Comparison of ENCODE assay signal across 12 mouse cellular contexts in the genomic region with DNA sequence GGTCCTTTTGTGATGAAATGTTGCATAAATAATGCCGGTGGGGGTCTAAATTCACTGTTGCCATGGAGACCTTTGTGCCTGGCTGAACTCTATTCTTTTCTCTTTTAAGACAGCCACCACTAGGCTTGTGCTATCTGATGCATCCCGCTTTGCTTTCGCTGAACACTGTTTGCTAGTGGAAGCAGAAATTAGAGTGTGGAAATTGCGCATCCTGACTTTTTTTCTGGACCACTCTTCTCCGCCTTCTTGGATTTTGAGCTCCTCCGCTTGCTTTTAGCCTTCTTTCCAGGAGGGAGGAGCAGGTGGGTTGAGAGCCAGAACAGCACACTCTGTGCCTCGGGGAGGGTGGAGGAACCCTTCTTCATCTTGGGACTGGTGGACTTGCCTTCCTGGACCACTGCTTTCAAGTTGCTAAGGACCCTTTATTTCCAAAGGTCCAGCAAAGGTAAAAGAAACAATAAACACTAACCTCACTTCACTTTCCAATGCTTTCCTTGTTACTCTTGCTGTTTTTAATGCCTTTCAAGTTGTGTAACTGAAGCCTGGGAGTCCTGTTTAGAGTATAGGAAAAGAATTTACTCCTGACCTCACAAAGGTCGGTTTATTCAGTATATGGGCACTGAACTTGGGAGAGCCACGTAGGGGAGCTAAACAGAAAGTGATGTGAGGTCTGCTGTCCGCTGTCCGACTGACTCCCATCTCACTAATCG.
DNase-seq lines count a peak whose midpoint lies in the region; ATAC-seq lines count a peak whose summit lies in the region.
"Had no signal": no experiment of that assay in that cellular context is flagged by ENCODE, and none has a peak within 500 bp of the region (broad histone marks: within the 10 kb centered on the region; RNA-seq: fewer than 3 reads in every experiment).

No protein-coding gene starts in this region.

- H3K4me3 ChIP-seq in embryonic facial prominence, embryonic 11.5 days (ENCODE audit: low read depth, low read length) = no peak overlapping the region
- peak overlapping the region; percentile 33 for H3K4me3 ChIP-seq in hindbrain, embryonic 16.5 days (ENCODE audit: low read length)
- H3K4me3 ChIP-seq: limb, embryonic 12.5 days had no signal

- WGBS in embryonic facial prominence, embryonic 11.5 days = 44% methylated on average over 12 of the region's 12 CpGs
- 11% methylated on average over 12 of the region's 12 CpGs for WGBS in hindbrain, embryonic 16.5 days

- peak; percentile 46 for DNase-seq in brain, embryonic 18.5 days (ENCODE audit: low read depth, low spot score)
- DNase-seq in embryonic facial prominence, embryonic 11.5 days (ENCODE audit: low spot score) = peak; percentile 30
- peak; percentile 32 for DNase-seq in neural tube, embryonic 10.5 days (ENCODE audit: extremely low spot score, low spot score)
- no peak for DNase-seq in urinary bladder, postnatal 10 days (ENCODE audit: low spot score)
- no peak for DNase-seq in heart, adult 8-10 months (ENCODE audit: low spot score)
- DNase-seq in thymus, postnatal 4 days = no peak
- DNase-seq: cerebellum, postnatal 25 days; heart, adult 11 months; kidney, adult 11 months had no signal

- H3K9me3 ChIP-seq in embryonic facial prominence, embryonic 11.5 days (replicated peaks; ENCODE audit: control insufficient read depth, low read length) = no peaks in the 10 kb centered on the region
- no peaks in the 10 kb centered on the region for H3K9me3 ChIP-seq in hindbrain, embryonic 16.5 days (ENCODE audit: control insufficient read depth, low read length)
- H3K9me3 ChIP-seq: limb, embryonic 12.5 days had no signal

- no peaks in the 10 kb centered on the region for H3K36me3 ChIP-seq in embryonic facial prominence, embryonic 11.5 days (replicated peaks; ENCODE audit: control insufficient read depth, insufficient read depth, low read depth, low read length)
- no peaks in the 10 kb centered on the region for H3K36me3 ChIP-seq in hindbrain, embryonic 16.5 days (ENCODE audit: control insufficient read depth, insufficient read depth, low read length)
- H3K36me3 ChIP-seq: limb, embryonic 12.5 days had no signal

- ATAC-seq in embryonic facial prominence, embryonic 11.5 days (replicated peaks; ENCODE audit: insufficient number of reproducible peaks, low FRiP score, low TSS enrichment, low read depth) = peak; percentile 56; the same call in 1 of the 2 replicates
- peak; percentile 85 for ATAC-seq in hindbrain, embryonic 16.5 days
- no peak for ATAC-seq in megakaryocyte-erythroid progenitor cell, adult 5-6 weeks (replicated peaks; ENCODE audit: low FRiP score, low TSS enrichment, poor library complexity, severe bottlenecking)

- H3K9ac ChIP-seq in embryonic facial prominence, embryonic 11.5 days (replicated peaks; ENCODE audit: low read length) = no peak overlapping the region
- H3K9ac ChIP-seq in hindbrain, embryonic 16.5 days (ENCODE audit: low read depth, low read length) = peak overlapping the region; percentile 28
- H3K9ac ChIP-seq: limb, embryonic 12.5 days had no signal

- H3K27ac ChIP-seq in embryonic facial prominence, embryonic 11.5 days (replicated peaks; ENCODE audit: low read depth, low read length) = no peak overlapping the region
- peak overlapping the region; percentile 79 for H3K27ac ChIP-seq in hindbrain, embryonic 16.5 days (ENCODE audit: low read depth, low read length)
- H3K27ac ChIP-seq: limb, embryonic 12.5 days had no signal

- no peaks in the 10 kb centered on the region for H3K4me1 ChIP-seq in embryonic facial prominence, embryonic 11.5 days (ENCODE audit: control insufficient read depth, insufficient read depth, low read length)
- peaks cover 16% of the 10 kb centered on the region for H3K4me1 ChIP-seq in hindbrain, embryonic 16.5 days (ENCODE audit: control insufficient read depth, insufficient read depth, low read depth, low read length)
- H3K4me1 ChIP-seq: limb, embryonic 12.5 days had no signal

- H3K27me3 ChIP-seq in embryonic facial prominence, embryonic 11.5 days (ENCODE audit: control insufficient read depth, insufficient read depth, low read length) = no peaks in the 10 kb centered on the region
- no peaks in the 10 kb centered on the region for H3K27me3 ChIP-seq in hindbrain, embryonic 16.5 days (replicated peaks; ENCODE audit: control insufficient read depth, insufficient read depth, low read length)
- H3K27me3 ChIP-seq: limb, embryonic 12.5 days had no signal

- no peak overlapping the region for H3K4me2 ChIP-seq in embryonic facial prominence, embryonic 11.5 days (ENCODE audit: low read depth, low read length)
- H3K4me2 ChIP-seq in hindbrain, embryonic 16.5 days (ENCODE audit: low read length) = peak overlapping the region; percentile 50
- H3K4me2 ChIP-seq: limb, embryonic 12.5 days had no signal

Comparison
In these comparisons a context has a peak if more than half of its experiments do, and no peak if none do; other contexts are left out.
1. DNase-seq: peak in brain, embryonic 18.5 days (single experiment), embryonic facial prominence, embryonic 11.5 days (single experiment) and neural tube, embryonic 10.5 days (single experiment); none in urinary bladder, postnatal 10 days (single experiment), heart, adult 8-10 months (single experiment) and thymus, postnatal 4 days (single experiment).